Mouse (Mus musculus) stomach, postnatal 0 days (tissue): ENCODE results near the gene Dnah11.

Experiments
- CTCF ChIP-seq: IDR thresholded peaks from 2 replicates; pipeline ENCODE4 v1.5.1; 2016; ENCODE audit warnings: antibody characterized with exemption, low read depth, mild to moderate bottlenecking, moderate library complexity
- EP300 ChIP-seq: optimal IDR thresholded peaks from 2 replicates; pipeline ENCODE3; 2016; ENCODE audit warnings: antibody characterized with exemption

DNA sequence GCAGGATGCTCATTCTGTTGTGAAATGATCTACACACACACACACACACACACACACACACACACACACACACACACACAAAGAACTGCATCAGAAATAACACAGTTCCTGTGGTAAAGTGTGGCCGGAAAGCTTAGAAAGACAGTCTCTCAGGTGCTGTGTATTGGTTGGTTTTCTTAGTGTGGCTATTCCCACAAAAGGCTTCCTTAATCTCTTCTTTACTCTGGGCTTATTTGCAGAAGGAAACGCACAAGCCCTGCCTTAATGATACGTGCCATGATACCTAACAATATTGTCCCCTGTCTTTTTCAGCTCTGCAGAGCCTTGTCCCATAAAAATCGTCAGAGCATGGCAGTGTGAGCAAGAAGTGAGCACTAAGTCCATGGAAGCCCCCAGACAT lies 130.1 kb downstream of the Dnah11 start:
- no peak for TF ChIP-seq CTCF
- no peak for TF ChIP-seq EP300
